Mouse (Mus musculus) kidney, adult 2 months (tissue): ENCODE results near the gene Arhgap20.

Experiments used
- CTCF ChIP-seq: fragments of 200-500 bp; conservative IDR thresholded peaks from 2 replicates; pipeline ENCODE4 v1.5.1; 2011; ENCODE audit warnings: low read depth, mild to moderate bottlenecking, control low read depth, low read length, moderate library complexity, mixed read lengths; ENCODE audit not compliant: insufficient read depth, insufficient read length
- POLR2A ChIP-seq: fragments of 200-500 bp; IDR thresholded peaks from one replicate; pipeline ENCODE4 v1.6.1; 2011; ENCODE audit warnings: low read depth, low read length, control low read depth

- TF ChIP-seq CTCF (no peak), POLR2A (no peak)
Measured at GRCm38 (mm10) chr9:51774201-51774600, 9.1 kb downstream of the Arhgap20 start.
